Mouse (Mus musculus) urinary bladder, postnatal 36 days (tissue): ENCODE results near the gene 4930404H24Rik.
A peak's percentile ranks its signal among the peaks of the same experiment; 100 is the strongest.

Experiments used
- DNase-seq, 2 experiments: peaks; one replicate each; pipeline ENCODE4 v3.0.0; 2022; ENCODE audit warnings: low spot score in 2 of 2, mixed read lengths in 1 of 2

Gene 4930404H24Rik

GRCm38 (mm10) chr2:153509211-153510029 lies 16.8 kb downstream of the 4930404H24Rik start:
- no peak for DNase-seq

- DNase-seq, result no peak
Observed at GRCm38 (mm10) chr2:153510136-153510535, 17.5 kb downstream of the 4930404H24Rik start.

GRCm38 (mm10) chr2:153511562-153511961 lies 19.0 kb downstream of the 4930404H24Rik start:
- DNase-seq, result no peak

GRCm38 (mm10) chr2:153512416-153513323 lies 20.1 kb downstream of the 4930404H24Rik start:
- no peak for DNase-seq

DNA sequence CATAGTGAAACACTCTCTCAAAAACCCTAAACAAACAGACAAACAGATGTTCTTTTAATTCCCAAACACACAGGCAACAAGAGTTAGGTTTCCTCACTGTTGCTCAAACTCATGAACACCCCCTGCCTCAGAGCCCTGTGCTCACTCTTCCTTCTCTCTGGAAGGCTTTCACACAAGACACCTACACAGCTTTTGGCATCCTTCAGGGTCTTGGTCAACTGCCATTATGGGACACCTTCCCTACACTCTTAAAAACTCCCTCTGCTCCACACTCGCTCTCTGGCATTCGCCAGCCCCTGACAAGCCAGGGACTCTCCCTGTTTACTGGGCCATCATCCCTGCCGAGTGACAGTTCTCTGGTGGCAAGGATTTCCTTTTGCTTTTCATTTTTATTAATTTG lies 21.4 kb downstream of the 4930404H24Rik start:
- DNase-seq, result no peak

DNA sequence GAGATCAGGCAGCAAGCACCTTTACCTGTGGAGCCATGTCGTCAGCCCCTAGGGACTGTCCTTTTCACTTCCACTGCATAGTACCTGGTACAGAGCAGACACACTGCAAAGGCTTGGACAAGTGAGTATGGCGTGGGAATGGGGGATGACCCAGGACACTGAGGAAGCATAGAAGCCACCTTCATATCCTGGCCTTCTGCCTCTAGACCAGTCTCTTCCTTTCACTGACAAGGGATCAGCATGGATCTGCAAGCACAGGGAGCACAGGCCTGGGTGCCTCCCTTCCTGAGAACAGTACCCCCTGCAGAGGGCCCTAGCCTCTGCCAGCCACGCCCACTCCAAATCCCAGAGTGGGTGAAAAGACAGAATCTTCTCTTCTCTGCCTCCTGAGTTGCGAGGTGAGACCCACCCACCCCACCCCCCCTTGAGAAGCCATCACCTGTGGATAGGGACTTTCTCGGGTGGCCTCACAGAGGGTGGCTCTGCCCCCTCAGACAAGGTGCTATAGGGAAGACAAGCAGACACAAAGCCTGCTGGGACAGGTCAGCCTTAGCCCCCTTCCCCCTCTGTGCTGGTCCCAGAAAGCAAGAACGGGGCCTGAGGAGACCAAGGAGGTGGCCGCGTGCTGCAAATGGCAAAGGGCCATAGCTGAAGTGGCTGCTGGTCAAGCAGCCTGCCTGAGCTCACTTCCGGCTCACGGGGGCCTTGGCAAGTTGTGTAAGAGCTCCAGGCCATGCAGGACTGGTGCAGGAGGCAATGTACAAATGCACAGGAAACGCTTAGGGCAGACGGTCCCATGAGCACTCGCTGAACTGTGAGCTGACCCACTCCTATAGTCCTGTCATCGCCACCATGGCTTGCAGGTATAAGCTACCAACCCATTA lies 22.1 kb downstream of the 4930404H24Rik start:
- no peak for DNase-seq

DNA sequence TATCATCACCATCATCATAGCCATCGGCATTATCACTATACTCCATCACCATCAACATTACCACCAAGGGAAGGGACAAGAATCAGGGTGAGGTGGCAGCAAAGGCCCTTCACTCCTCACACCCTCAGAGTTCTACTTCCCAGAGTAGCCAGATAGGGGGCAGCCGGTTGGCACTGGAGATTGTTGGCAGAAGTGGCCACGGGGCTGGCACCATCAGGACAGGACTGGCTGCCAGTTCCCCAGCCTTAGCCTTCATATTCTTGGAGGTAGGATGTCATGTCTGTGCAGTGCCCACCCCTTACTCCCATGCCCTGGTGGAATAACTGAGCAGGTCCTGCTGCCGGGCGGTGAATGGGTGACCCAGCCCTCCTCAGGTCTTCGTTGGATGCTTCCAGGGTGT lies 23.0 kb downstream of the 4930404H24Rik start:
- DNase-seq, result no peak

- no peak for DNase-seq
Observed at GRCm38 (mm10) chr2:153516961-153517360, 24.4 kb downstream of the 4930404H24Rik start.

- no peak for DNase-seq
Observed at GRCm38 (mm10) chr2:153520057-153520456, 27.5 kb downstream of the 4930404H24Rik start.

DNA sequence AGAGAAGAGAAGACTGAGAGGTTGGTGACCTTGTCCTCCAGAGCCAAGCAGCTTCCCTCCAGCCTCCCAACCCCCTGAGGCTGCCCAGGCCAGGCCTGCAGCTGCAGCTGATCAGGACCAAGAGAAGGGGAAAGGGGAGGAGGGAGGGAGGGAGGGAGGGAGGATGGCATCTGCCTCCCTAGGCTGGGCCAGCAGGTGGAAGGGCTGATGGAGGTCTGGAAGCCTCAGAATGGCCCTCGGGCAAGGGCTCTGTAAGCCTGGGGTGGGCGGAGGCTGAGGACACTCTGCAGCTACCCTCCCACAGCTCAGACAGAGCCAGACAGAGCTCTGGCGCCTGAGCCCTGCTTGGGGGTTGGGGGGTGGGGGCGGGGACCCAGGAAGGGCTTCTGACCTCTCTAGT lies 29.7 kb downstream of the 4930404H24Rik start:
- DNase-seq, result no peak

DNA sequence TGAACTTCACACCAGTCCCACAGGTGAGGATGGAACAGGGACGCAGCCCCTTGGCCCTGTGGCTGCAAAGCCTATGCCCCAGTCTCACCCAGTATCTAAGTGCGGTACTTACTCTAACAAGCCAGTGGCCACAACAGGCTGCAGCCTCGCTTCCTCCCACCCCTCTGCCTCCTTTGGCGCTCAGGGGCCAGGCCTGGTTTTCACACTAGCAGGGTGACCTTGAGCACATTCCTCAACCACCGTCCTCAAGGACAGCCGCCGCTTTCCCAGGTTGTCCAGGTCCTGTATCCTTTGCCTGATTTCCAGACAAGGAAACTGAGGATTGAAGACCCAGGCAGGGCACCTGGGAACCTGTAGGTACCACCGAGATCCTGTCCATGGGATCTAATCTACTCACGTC lies 30.6 kb downstream of the 4930404H24Rik start:
- DNase-seq, result no peak

- DNase-seq, result no peak
Observed at GRCm38 (mm10) chr2:153523656-153524055, 31.1 kb downstream of the 4930404H24Rik start.

GRCm38 (mm10) chr2:153524727-153525126 lies 32.1 kb downstream of the 4930404H24Rik start:
- no peak for DNase-seq

DNA sequence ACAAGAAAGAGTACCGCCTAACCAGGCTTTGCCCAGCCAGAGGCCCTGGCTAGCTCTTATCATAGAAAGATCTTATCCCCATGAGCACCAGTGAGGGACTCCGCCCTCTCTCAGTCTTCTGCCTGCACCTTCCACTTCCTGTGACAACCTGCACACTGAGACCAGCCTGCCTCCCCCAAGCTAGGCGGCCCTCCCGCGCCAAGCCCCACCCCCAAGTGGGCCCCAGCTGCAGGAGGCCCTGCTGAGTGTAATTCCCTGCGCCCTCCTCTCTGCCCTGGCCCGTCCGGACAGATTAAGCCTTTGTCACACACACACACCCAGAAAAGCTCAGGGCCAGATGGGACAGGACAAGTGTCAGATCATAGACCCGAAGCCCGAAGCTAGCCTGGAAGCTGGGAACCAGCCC lies 33.3 kb downstream of the 4930404H24Rik start:
- peak; percentile 55 to 70 for DNase-seq

- DNase-seq, result peak; percentile 62 to 69
Observed at GRCm38 (mm10) chr2:153526850-153527530, 34.4 kb downstream of the 4930404H24Rik start.

DNA sequence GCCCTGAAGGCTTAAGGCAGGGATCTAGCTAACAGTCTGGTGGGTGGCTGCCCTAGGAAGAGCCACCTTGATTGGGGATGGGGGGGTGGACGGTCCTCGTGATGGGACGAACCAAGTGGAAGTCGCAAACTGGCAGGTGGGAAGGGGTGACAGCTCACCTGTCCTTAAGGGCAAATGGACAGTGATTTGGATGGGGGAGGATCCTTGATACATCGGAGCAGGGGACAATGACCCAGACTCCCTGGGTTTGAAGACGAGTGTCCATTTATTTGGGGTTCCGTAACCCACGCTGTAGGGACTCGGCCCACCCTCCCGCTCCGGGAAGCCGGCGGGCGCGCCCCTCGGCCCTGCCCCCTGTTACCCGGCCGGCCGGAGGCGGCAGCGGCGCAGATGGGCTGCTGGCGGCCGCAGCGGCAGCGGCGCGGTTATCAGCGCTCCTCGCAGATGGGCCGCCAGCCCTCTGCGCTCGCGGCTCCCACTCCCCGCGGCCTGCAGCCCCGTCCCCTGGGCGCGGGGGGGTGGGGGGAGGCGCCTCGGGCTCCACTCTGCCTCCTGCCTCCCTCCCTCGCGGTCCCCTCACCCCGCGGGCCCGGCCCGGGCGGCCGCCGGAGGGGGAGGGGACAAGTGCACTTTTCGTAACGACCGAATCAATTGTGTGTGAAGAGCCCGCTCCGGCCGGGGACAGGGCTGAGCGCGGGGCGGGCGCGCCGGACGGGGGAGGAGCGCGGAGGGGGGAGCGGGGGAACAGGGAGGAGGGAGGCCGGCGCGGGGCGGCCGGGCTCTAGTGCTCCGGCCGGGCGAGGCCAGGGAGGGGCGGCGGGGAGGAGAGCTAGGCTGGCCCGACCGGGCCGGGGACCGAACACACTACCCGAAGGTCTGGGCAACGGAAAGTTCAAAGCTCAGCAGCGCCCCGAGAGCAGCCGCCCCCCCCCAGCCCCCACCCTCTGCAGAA lies 35.3 kb downstream of the 4930404H24Rik start:
- DNase-seq, result peak in 1 of 2 experiments; percentile 57

DNA sequence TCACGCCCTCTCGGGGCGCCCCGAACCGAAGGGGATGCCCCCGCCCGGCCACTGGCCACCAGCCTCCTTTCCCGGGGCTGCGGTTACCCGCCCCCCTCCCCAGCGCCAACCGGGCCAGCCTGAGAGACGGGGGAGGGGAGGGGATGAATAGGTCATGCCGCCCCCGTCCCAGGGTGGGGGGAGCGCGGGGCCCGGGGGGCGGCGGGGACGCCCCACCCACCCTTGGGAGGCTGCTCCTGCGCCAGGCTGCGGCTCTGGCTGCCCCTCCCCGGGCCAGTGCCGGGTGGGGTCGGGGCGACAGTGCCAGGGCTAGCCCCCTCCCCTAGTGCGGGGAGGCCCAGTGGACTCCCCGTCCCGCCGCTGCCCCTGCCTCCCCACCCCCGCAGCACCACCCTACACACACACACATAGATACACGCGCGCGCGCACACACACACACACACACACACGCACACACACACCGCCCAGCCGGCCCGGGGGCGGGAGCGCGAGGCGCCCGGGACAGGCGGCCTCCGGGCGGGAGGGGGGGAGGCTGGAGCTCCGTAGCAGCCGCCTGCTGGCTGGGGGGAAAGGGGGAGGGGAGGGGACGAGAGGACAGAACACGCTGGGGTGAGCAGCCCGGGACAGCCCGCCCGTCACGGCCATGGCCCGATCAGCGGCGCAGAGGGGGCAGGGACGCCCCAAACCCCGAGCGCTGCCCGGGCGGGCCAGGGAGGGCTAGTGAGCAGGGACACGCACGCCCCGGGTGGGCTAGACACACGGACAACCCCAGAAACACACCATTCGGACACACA lies 36.2 kb downstream of the 4930404H24Rik start:
- DNase-seq, result no peak

DNA sequence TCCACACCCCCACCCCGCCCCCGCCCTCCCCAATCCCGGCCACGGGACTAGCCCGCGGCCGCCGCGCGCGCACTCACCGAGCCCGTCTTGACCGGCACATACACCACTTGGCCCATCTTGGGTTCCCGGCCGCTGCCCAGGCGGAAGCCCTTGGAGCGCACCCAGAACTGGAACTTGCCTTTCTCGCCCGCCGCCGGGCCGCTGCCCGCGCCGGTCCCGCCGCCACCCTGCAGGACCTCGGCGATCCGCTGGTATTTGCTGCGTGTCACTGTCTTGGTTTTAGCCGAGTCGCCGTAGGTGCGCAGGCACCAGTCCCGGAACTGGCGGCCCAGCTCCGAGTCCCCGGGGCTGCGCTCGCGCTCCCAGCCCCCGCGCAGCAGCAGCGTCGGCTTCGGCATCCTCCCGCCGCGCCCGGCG lies 36.8 kb downstream of the 4930404H24Rik start:
- DNase-seq, result peak in 1 of 2 experiments; percentile 50
